ENCODE assay signal across 8 mouse cellular contexts in genomic region chr17:78882401-78883112, GRCm38 (mm10). TPM values are rescaled to one million over a fixed set of nuclear protein-coding genes. Genes with fewer than 3 reads are reported as not detected.
DNase-seq lines count a peak whose midpoint lies in the region; ATAC-seq and TF ChIP-seq lines count a peak whose summit lies in the region.

Gene Eif2ak2 (minus strand): TSS chr17:78882573.

- ATAC-seq in embryonic facial prominence, embryonic 14.5 days (ENCODE audit: low read depth): peak; percentile 98
- peak; percentile 93 for ATAC-seq in limb, embryonic 12.5 days (ENCODE audit: insufficient number of reproducible peaks, insufficient read depth, low FRiP score, low TSS enrichment, low read depth)
- peak; percentile 81 for ATAC-seq in midbrain, embryonic 14.5 days (ENCODE audit: low FRiP score, low TSS enrichment)

- intact Hi-C loops in heart, adult 2 months (cut with DNase I): no loop called here

- 0 out of 2 replicates have a peak, but pooled peaks cover 8% of the 10 kb centered on the region for H3K36me3 ChIP-seq in embryonic facial prominence, embryonic 14.5 days (ENCODE audit: control insufficient read depth, insufficient read depth, low read length)
- H3K36me3 ChIP-seq in heart, adult 2 months (ENCODE audit: control insufficient read depth, insufficient read depth, low read length): 0 out of 2 replicates have a peak, but pooled peaks cover 2% of the 10 kb centered on the region
- H3K36me3 ChIP-seq in kidney, adult 2 months (ENCODE audit: control insufficient read depth, insufficient read depth, low read length): no peaks in the 10 kb centered on the region
- peaks cover 4% of the 10 kb centered on the region for H3K36me3 ChIP-seq in limb, embryonic 12.5 days
- H3K36me3 ChIP-seq in midbrain, embryonic 14.5 days (ENCODE audit: control insufficient read depth, insufficient read depth, low read length): no peaks in the 10 kb centered on the region

- no peak for TF ChIP-seq CTCF in heart, adult 2 months (IDR thresholded peaks at IDR 0.05)
- TF ChIP-seq CTCF in kidney, adult 2 months (conservative IDR thresholded peaks at IDR 0.05; ENCODE audit: insufficient read depth, insufficient read length, low read depth, low read length): no peak

- peak within 1 kb of the TSS; percentile 75 for H3K9ac ChIP-seq in embryonic facial prominence, embryonic 14.5 days (ENCODE audit: low read depth, low read length)
- H3K9ac ChIP-seq in heart, adult 2 months (ENCODE audit: low read depth, low read length): peak within 1 kb of the TSS; percentile 80
- peak within 1 kb of the TSS; percentile 72 for H3K9ac ChIP-seq in limb, embryonic 12.5 days (replicated peaks)
- H3K9ac ChIP-seq in midbrain, embryonic 14.5 days (replicated peaks; ENCODE audit: low read length): peak within 1 kb of the TSS; percentile 42; the same call in 1 of the 2 replicates

- H3K27me3 ChIP-seq in embryonic facial prominence, embryonic 14.5 days (replicated peaks; ENCODE audit: control insufficient read depth, insufficient read depth, low read length): no peaks in the 10 kb centered on the region
- H3K27me3 ChIP-seq in heart, adult 2 months (ENCODE audit: control insufficient read depth, insufficient read depth, low read length): no peaks in the 10 kb centered on the region
- no peaks in the 10 kb centered on the region for H3K27me3 ChIP-seq in kidney, adult 2 months (replicated peaks; ENCODE audit: control insufficient read depth, insufficient read depth, low read length)
- no peaks in the 10 kb centered on the region for H3K27me3 ChIP-seq in limb, embryonic 12.5 days
- no peaks in the 10 kb centered on the region for H3K27me3 ChIP-seq in midbrain, embryonic 14.5 days (ENCODE audit: control insufficient read depth, insufficient read depth, low read length)

- H3K27ac ChIP-seq in embryonic facial prominence, embryonic 14.5 days (replicated peaks; ENCODE audit: low read depth, low read length): peak within 1 kb of the TSS; percentile 73
- peak within 1 kb of the TSS; percentile 73 for H3K27ac ChIP-seq in heart, adult 2 months
- peak within 1 kb of the TSS; percentile 74; the same call in 1 of the 2 replicates for H3K27ac ChIP-seq in kidney, adult 2 months (ENCODE audit: insufficient read depth, low read depth, low read length)
- peak within 1 kb of the TSS; percentile 77 for H3K27ac ChIP-seq in limb, embryonic 12.5 days
- H3K27ac ChIP-seq in midbrain, embryonic 14.5 days (replicated peaks; ENCODE audit: low read depth, low read length): no peak within 1 kb of the TSS

- peak within 1 kb of the TSS; percentile 60 for H3K4me3 ChIP-seq in embryonic facial prominence, embryonic 14.5 days (ENCODE audit: low read depth, low read length)
- peak within 1 kb of the TSS; percentile 60 for H3K4me3 ChIP-seq in heart, adult 2 months
- H3K4me3 ChIP-seq in kidney, adult 2 months (ENCODE audit: insufficient read depth, low read depth, low read length): peak within 1 kb of the TSS; percentile 57
- H3K4me3 ChIP-seq in limb, embryonic 12.5 days (replicated peaks): peak within 1 kb of the TSS; percentile 61
- H3K4me3 ChIP-seq in midbrain, embryonic 14.5 days (replicated peaks; ENCODE audit: low read depth, low read length): peak within 1 kb of the TSS; percentile 36

- peak within 1 kb of the TSS; percentile 62 for H3K4me2 ChIP-seq in embryonic facial prominence, embryonic 14.5 days (ENCODE audit: low read depth, low read length)
- H3K4me2 ChIP-seq in limb, embryonic 12.5 days: peak within 1 kb of the TSS; percentile 73
- peak within 1 kb of the TSS; percentile 66 for H3K4me2 ChIP-seq in midbrain, embryonic 14.5 days (ENCODE audit: low read length)

- no peaks in the 10 kb centered on the region for H3K9me3 ChIP-seq in embryonic facial prominence, embryonic 14.5 days (ENCODE audit: control insufficient read depth, low read length)
- no peaks in the 10 kb centered on the region for H3K9me3 ChIP-seq in limb, embryonic 12.5 days
- H3K9me3 ChIP-seq in midbrain, embryonic 14.5 days (ENCODE audit: control insufficient read depth, low read length): no peaks in the 10 kb centered on the region

- no peak for TF ChIP-seq EP300 in heart, adult 2 months (IDR thresholded peaks at IDR 0.05; ENCODE audit: insufficient read depth, low read depth, low read length)

- peak; percentile 77 for DNase-seq in 416B (ENCODE audit: low read depth)
- peak; percentile 76 to 85 for DNase-seq in adrenal gland, postnatal 4 days (ENCODE audit: low spot score in 2 of 2)
- peak; percentile 90 for DNase-seq in embryonic facial prominence, embryonic 14.5 days (ENCODE audit: low spot score)
- DNase-seq in heart, adult 2 months: peak; percentile 86 to 89
- DNase-seq in kidney, adult 2 months: peak; percentile 94
- peak; percentile 61 for DNase-seq in midbrain, embryonic 14.5 days
- peak; percentile 74 to 86 for DNase-seq in spleen, postnatal 10 days (ENCODE audit: low spot score in 2 of 2)

- H3K4me1 ChIP-seq in embryonic facial prominence, embryonic 14.5 days (ENCODE audit: control insufficient read depth, insufficient read depth, low read length): peaks cover 5% of the 10 kb centered on the region; the same call in 1 of the 2 replicates
- peaks cover 1% of the 10 kb centered on the region for H3K4me1 ChIP-seq in heart, adult 2 months (ENCODE audit: control insufficient read depth, insufficient read depth, low read length)
- peaks cover 9% of the 10 kb centered on the region; the same call in 1 of the 2 replicates for H3K4me1 ChIP-seq in kidney, adult 2 months (ENCODE audit: control insufficient read depth, insufficient read depth, low read length)
- peaks cover 12% of the 10 kb centered on the region for H3K4me1 ChIP-seq in limb, embryonic 12.5 days (replicated peaks)
- peaks cover 4% of the 10 kb centered on the region; the same call in 1 of the 2 replicates for H3K4me1 ChIP-seq in midbrain, embryonic 14.5 days (ENCODE audit: control insufficient read depth, insufficient read depth, low read length)

- WGBS in embryonic facial prominence, embryonic 14.5 days: 3% methylated on average over 28 of the region's 28 CpGs
- WGBS in heart, adult 2 months: 1% methylated on average over 28 of the region's 28 CpGs
- 1% methylated on average over 28 of the region's 28 CpGs for WGBS in kidney, adult 2 months
- WGBS in limb, embryonic 12.5 days: 4% methylated on average over 28 of the region's 28 CpGs
- WGBS in midbrain, embryonic 14.5 days: 2% methylated on average over 28 of the region's 28 CpGs

- no peaks in the 10 kb centered on the region for H3K79me2 ChIP-seq in heart, adult 2 months (replicated peaks; ENCODE audit: control insufficient read depth, insufficient read depth, low read length)

- TF ChIP-seq POLR2A in heart, adult 2 months (IDR thresholded peaks at IDR 0.05; ENCODE audit: insufficient read depth, low read depth, low read length): peak; percentile 81
- peak; percentile 40 for TF ChIP-seq POLR2A in kidney, adult 2 months (IDR thresholded peaks at IDR 0.05; ENCODE audit: low read depth, low read length)

RNA-seq across cellular contexts. Expression of gene Eif2ak2, which starts in this region (rescaled TPM):
- 10 to 100 TPM; 40.2 to 43.8 TPM for total RNA-seq in adrenal gland, postnatal 4 days (2021)
- polyA plus RNA-seq in embryonic facial prominence, embryonic 14.5 days (2014; fragmentation: Nextera tagmentation; extraction: Ambion mirVana): 6.8 and 8.0 TPM in 2 replicates
- 1 to 10 TPM; 7.8 to 8.0 TPM for total RNA-seq in heart, adult 2 months (2021)
- 2.7 and 4.2 TPM in 2 replicates for polyA plus RNA-seq in heart, adult 2 months (2012; rRNA removed)
- polyA plus RNA-seq in kidney, adult 2 months (2012; rRNA removed): 5.6 and 5.9 TPM in 2 replicates
- polyA plus RNA-seq in limb, embryonic 12.5 days (2016; fragmentation: Nextera tagmentation; extraction: Ambion mirVana): 16.1 TPM in 2 replicates
- 2.6 and 5.0 TPM in 2 replicates for polyA plus RNA-seq in midbrain, embryonic 14.5 days (2014; fragmentation: Nextera tagmentation; extraction: Ambion mirVana)

Comparison
In these comparisons a context has a peak if more than half of its experiments do, and no peak if none do; other contexts are left out.
1. RNA of gene Eif2ak2 (total RNA-seq): 40.2 to 43.8 TPM in adrenal gland, postnatal 4 days; 7.8 to 8.0 TPM in heart, adult 2 months; every median in the first group is over 4 times any median in the second.
2. Peak in every context shown above with its lines, with median percentiles within 50 percentile points of each other: DNase-seq, ATAC-seq, H3K4me2 ChIP-seq, H3K4me3 ChIP-seq and H3K9ac ChIP-seq.